Mouse (Mus musculus): ENCODE measurements around the gene Gm49336.

Gm49336 gene

GRCm38 (mm10) chr14:60251281-60252003, at the start of gene Gm49336, which contains the start of gene Nupl1:
Gene Gm49336 (minus strand): TSS chr14:60251507.
Gene Nupl1 (minus strand): TSS chr14:60251431.
- peak; percentile 99 for DNase-seq (ENCODE audit: low read depth, low spot score)

GRCm38 (mm10) chr14:60301024-60301423, 49.7 kb upstream of the Gm49336 start:
- DNase-seq (ENCODE audit: low read depth, low spot score): no peak

- no peak for DNase-seq (ENCODE audit: low read depth, low spot score)
Measured at GRCm38 (mm10) chr14:60300224-60300991, 49.1 kb upstream of the Gm49336 start.

GRCm38 (mm10) chr14:60295531-60295930, 44.2 kb upstream of the Gm49336 start:
- no peak for DNase-seq (ENCODE audit: low read depth, low spot score)

GRCm38 (mm10) chr14:60290363-60290762, 39.1 kb upstream of the Gm49336 start:
- DNase-seq (ENCODE audit: low read depth, low spot score): no peak

GRCm38 (mm10) chr14:60286194-60286863, 35.0 kb upstream of the Gm49336 start:
- no peak for DNase-seq (ENCODE audit: low read depth, low spot score)

GRCm38 (mm10) chr14:60275301-60276276, 24.3 kb upstream of the Gm49336 start:
- no peak for DNase-seq (ENCODE audit: low read depth, low spot score)

- no peak for DNase-seq (ENCODE audit: low read depth, low spot score)
Measured at GRCm38 (mm10) chr14:60273346-60273745, 22.0 kb upstream of the Gm49336 start.

- no peak for DNase-seq (ENCODE audit: low read depth, low spot score)
Measured at GRCm38 (mm10) chr14:60269333-60269732, 18.0 kb upstream of the Gm49336 start.

GRCm38 (mm10) chr14:60264990-60265876, 13.9 kb upstream of the Gm49336 start, which contains the start of gene Mtmr6:
Gene Mtmr6 (plus strand): TSS chr14:60265228.
- peak; percentile 99 for DNase-seq (ENCODE audit: low read depth, low spot score)

- no peak for DNase-seq (ENCODE audit: low read depth, low spot score)
Measured at GRCm38 (mm10) chr14:60262316-60262715, 11.0 kb upstream of the Gm49336 start.

- DNase-seq (ENCODE audit: low read depth, low spot score): no peak
Measured at GRCm38 (mm10) chr14:60257851-60258250, 6.5 kb upstream of the Gm49336 start.

GRCm38 (mm10) chr14:60257101-60257500, 5.8 kb upstream of the Gm49336 start:
- DNase-seq (ENCODE audit: low read depth, low spot score): no peak

GRCm38 (mm10) chr14:60256356-60256755, 5.0 kb upstream of the Gm49336 start:
- DNase-seq (ENCODE audit: low read depth, low spot score): no peak

GRCm38 (mm10) chr14:60254774-60255173, 3.5 kb upstream of the Gm49336 start:
- no peak for DNase-seq (ENCODE audit: low read depth, low spot score)

GRCm38 (mm10) chr14:60253466-60253865, 2.2 kb upstream of the Gm49336 start:
- no peak for DNase-seq (ENCODE audit: low read depth, low spot score)

GRCm38 (mm10) chr14:60252004-60253000, 995 bp upstream of the Gm49336 start:
- DNase-seq (ENCODE audit: low read depth, low spot score): no peak

- no peak for DNase-seq (ENCODE audit: low read depth, low spot score)
Measured at GRCm38 (mm10) chr14:60250879-60251278, 428 bp downstream of the Gm49336 start.

- no peak for DNase-seq (ENCODE audit: low read depth, low spot score)
Measured at GRCm38 (mm10) chr14:60250366-60250765, 941 bp downstream of the Gm49336 start.

Data from telencephalon, adult 2 months (tissue).